Mouse (Mus musculus) lung, adult 2 months (tissue): ENCODE results near the gene Pih1d2.

ENCODE experiments used
- CTCF ChIP-seq: fragments of 200-500 bp; IDR thresholded peaks from 2 replicates; pipeline ENCODE4 v1.5.1; 2011; ENCODE audit warnings: mild to moderate bottlenecking, low read length, control low read depth; ENCODE audit not compliant: insufficient read depth
- POLR2A ChIP-seq: fragments of 200-500 bp; IDR thresholded peaks from 2 replicates; pipeline ENCODE4 v1.6.1; 2011; ENCODE audit warnings: low read depth, mild to moderate bottlenecking, control low read depth, low read length, borderline replicate concordance; ENCODE audit errors: extremely low read depth

- TF ChIP-seq CTCF (no peak), POLR2A (no peak)
These were observed 15.0 kb downstream of the Pih1d2 start for GRCm38 (mm10) chr9:50632016-50632688.
